Mouse (Mus musculus): ENCODE measurements at regions not wholly inside any gene's neighbourhood (a gene's known extent, or its start where the extent isn't known, plus 50 kb on each side); places are given as distances from the start of the nearest gene placed in this dataset.

GRCm38 (mm10) chr15:61481861-61482260 is 559.0 kb upstream of the A1bg start:
- peak; percentile 2 for DNase-seq

- no peak for DNase-seq
Observed at GRCm38 (mm10) chr15:61473900-61474299, 551.1 kb upstream of the A1bg start.

GRCm38 (mm10) chr15:61455042-61455441 is 532.2 kb upstream of the A1bg start:
- no peak for DNase-seq

- no peak for DNase-seq
Observed at GRCm38 (mm10) chr15:61454350-61454671, 531.5 kb upstream of the A1bg start.

- no peak for DNase-seq
Observed at GRCm38 (mm10) chr15:61453656-61454349, 531.0 kb upstream of the A1bg start.

GRCm38 (mm10) chr15:61450217-61450616 is 527.4 kb upstream of the A1bg start:
- DNase-seq, result peak; percentile 17

GRCm38 (mm10) chr15:61448482-61448881 is 525.7 kb upstream of the A1bg start:
- DNase-seq, result no peak

- no peak for DNase-seq
Observed at GRCm38 (mm10) chr15:61446053-61446840, 523.4 kb upstream of the A1bg start.

GRCm38 (mm10) chr15:61441734-61442398 is 519.1 kb upstream of the A1bg start:
- DNase-seq, result no peak

- DNase-seq, result no peak
Observed at GRCm38 (mm10) chr15:61441012-61441411, 518.2 kb upstream of the A1bg start.

GRCm38 (mm10) chr15:61440284-61440683 is 517.5 kb upstream of the A1bg start:
- DNase-seq, result peak; percentile 15

GRCm38 (mm10) chr15:61439623-61440170 is 516.9 kb upstream of the A1bg start:
- no peak for DNase-seq

- DNase-seq, result no peak
Observed at GRCm38 (mm10) chr15:61428818-61429415, 506.1 kb upstream of the A1bg start.

- no peak for DNase-seq
Observed at GRCm38 (mm10) chr15:61422989-61423388, 500.2 kb upstream of the A1bg start.

GRCm38 (mm10) chr15:61417506-61417905 is 494.7 kb upstream of the A1bg start:
- no peak for DNase-seq

- no peak for DNase-seq
Observed at GRCm38 (mm10) chr15:61416841-61417240, 494.0 kb upstream of the A1bg start.

- DNase-seq, result no peak
Observed at GRCm38 (mm10) chr15:61415626-61416025, 492.8 kb upstream of the A1bg start.

- no peak for DNase-seq
Observed at GRCm38 (mm10) chr15:61411821-61412220, 489.0 kb upstream of the A1bg start.

GRCm38 (mm10) chr15:61410789-61411188 is 488.0 kb upstream of the A1bg start:
- no peak for DNase-seq

GRCm38 (mm10) chr15:61408621-61409020 is 485.8 kb upstream of the A1bg start:
- no peak for DNase-seq

- DNase-seq, result no peak
Observed at GRCm38 (mm10) chr15:61400720-61401119, 477.9 kb upstream of the A1bg start.

GRCm38 (mm10) chr15:61399971-61400370 is 477.2 kb upstream of the A1bg start:
- DNase-seq, result no peak

GRCm38 (mm10) chr15:61398829-61399228 is 476.0 kb upstream of the A1bg start:
- peak; percentile 9 for DNase-seq
